Mouse (Mus musculus) thymus, adult 2 months (tissue): ENCODE results near the gene Atrn.

ENCODE experiments used
- CTCF ChIP-seq: fragments of 200-500 bp; IDR thresholded peaks from 2 replicates; pipeline ENCODE4 v1.5.1; 2012; ENCODE audit warnings: mild to moderate bottlenecking, control low read depth, low read length, moderate library complexity, borderline replicate concordance; ENCODE audit not compliant: control insufficient read depth, poor library complexity, insufficient read depth; ENCODE audit errors: extremely low read depth
- POLR2A ChIP-seq: fragments of 200-500 bp; IDR thresholded peaks from 2 replicates; pipeline ENCODE4 v1.6.1; 2012; ENCODE audit warnings: mild to moderate bottlenecking, low read length, control low read depth, moderate library complexity; ENCODE audit not compliant: control insufficient read depth, poor library complexity, insufficient read depth; ENCODE audit errors: extremely low read depth

DNA sequence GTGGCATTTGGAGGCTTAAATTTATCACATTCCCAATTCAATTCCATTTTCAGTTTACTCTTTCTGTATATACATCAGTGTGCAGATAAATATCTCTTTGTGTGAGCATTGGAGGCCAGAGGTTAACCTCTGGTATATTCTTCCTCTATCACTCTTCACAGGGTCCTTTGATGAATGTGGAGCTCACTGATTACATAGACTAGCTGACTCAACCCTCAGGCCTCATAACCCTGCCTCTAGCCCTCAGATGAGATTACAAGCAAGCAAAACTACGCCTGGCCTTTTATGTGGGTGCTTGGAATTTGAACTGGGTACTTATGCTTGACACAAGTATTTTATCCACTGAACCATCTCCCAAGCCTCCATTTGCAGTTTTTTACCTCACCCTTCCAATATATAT lies 68.6 kb downstream of the Atrn start:
- no peak for TF ChIP-seq CTCF
- TF ChIP-seq POLR2A: no peak
